Mouse (Mus musculus) T-helper 17 cell (primary cell): Measurements from ENCODE around the gene Hmgxb4.

ENCODE experiments used
- in situ Hi-C, 2 experiments: fragments of 300-600 bp; cut with MboI, MseI; formaldehyde crosslinking; loops; 1 replicate in 1 of 2; 2 replicates in 1 of 2; pipeline ENCODE4 v1.15.1; 2025; ENCODE audit warnings: high pct_unique_total_duplicates in 2 of 2

Hmgxb4 gene

GRCm38 (mm10) chr8:75018274-75018972, 25.3 kb downstream of the Hmgxb4 start:
- in situ Hi-C loops, result no loop called here

DNA sequence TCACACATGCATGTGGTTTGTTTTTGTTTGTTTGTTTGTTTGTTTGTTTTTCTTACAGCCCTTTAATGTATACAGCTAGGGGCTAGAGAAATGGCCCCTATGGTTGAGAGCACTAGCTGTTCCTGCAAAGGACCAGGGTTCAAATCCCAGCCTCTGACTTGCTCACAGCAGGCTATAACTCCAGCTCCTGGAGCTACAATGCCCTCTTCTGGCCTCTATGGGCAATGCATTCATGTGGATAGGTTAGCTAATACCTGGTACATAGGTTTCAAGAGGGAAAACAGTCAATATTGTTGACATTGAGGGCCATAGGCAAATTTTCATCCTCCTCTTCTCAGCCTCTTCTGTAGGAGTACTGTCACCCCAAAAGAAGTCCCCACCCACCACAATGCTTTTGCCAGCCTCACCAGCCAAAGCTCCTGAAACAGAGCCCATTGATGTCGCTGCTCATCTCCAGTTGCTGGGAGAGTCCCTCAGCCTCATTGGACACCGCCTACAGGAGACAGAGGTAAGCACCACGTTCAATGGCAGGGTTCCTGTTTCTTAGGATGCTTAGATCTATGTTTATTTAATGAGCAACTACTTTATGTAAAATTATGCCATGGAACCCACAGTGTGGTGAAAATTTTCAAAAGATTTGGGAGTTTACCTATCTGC, 30.6 kb downstream of the Hmgxb4 start:
- in situ Hi-C loops, result no loop called here

DNA sequence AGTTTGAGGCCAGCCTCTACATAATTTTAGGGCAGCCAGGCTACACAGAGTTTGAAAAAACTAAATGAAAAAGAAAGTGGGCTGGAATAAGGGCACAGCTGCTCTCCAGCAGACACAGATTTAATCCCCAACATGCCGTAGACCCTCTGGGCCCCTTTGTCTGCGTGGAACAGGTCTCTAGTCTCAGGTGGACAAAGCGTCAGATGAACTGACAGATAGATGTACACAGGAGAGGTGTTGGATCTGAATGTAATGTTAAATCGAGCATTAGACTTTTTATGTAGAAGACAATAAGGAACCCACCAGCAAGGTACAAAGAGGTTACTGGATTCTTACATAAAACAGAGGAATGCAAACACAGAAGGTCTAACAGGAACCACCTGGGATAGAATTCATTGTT, 32.7 kb downstream of the Hmgxb4 start:
- in situ Hi-C loops, result no loop called here

DNA sequence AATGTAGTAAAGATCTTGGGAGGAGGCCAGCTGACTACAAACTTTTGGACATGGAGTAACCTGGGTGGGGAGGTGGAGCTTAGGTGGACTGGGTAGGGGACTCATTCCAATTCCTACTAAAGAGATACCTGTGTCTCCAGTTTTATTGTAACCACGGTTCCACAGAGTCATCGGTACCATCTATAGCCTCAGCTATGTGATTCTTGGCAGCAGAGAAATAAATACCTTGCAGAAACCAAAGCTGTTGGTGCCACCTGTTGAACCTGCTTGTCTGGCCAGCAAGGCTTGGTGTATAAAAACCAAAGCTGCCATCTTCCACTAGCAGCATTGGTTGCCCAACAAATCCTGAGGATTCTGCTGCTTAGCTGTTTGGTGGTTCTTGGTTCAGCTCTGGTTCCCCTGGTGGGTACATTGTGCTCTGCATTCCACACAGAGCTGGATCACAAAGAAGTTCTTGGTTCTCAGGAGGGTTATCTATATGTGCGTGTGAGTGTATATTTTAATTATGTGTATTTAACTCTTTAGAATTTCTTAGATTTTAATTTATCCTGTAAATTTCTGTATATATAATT, 37.4 kb downstream of the Hmgxb4 start:
- in situ Hi-C loops, result loop anchor here in 1 of 2 experiments (5.0 kb wide), 1 partner anchor 38 kb away; the partner anchor contains the start of gene Hmgxb4

DNA sequence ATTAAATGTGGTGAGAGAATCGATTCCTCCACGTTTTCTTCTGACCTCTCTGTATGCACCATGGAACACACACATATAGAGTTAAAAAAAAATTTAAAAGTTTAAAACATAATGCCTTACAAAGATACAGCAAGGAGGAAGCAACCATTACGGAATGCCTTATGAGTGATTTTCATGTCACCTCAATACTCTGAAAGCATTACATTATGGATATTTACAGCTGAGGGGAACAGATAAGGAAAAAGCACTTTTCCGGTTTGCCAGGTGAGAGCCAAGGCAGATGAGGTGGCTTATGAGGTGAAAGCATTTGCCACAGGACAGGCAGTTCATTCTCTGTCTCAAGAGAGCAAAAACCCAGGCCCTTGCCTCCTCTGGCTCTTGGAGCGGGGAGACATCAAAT, 39.8 kb downstream of the Hmgxb4 start:
- in situ Hi-C loops, result loop anchor here in 1 of 2 experiments (5.0 kb wide), 1 partner anchor 41 kb away; the partner anchor contains the start of gene Hmgxb4

- in situ Hi-C loops, result loop anchor here in 1 of 2 experiments (5.0 kb wide), 1 partner anchor 41 kb away; the partner anchor contains the start of gene Hmgxb4
Observed at GRCm38 (mm10) chr8:75033511-75034243, 40.5 kb downstream of the Hmgxb4 start, which contains the start of gene Tom1. TSS of gene Tom1 (plus strand) at chr8:75033705.

GRCm38 (mm10) chr8:75034285-75034684, 41.1 kb downstream of the Hmgxb4 start:
- in situ Hi-C loops, result loop anchor here in 1 of 2 experiments (5.0 kb wide), 1 partner anchor 42 kb away; the partner anchor contains the start of gene Hmgxb4

DNA sequence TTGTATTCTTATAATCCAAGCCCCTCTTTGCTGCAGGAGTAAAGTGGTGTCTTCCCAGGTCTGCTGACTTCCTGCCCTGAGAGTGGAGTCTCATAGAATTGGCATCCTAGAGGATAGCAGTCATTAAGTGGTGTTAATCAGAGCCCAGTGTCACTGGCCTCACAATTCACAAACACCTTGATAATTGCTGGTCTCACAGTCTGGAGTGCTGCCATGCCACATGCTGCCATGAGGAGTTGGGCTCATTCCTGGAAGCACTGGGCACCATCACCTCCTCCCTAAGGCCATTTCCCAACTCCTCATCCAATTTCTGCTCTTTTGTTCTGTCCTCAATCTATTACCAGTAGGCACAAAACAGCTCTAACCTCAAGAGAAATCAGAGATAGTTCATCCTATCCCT, 42.5 kb downstream of the Hmgxb4 start:
- in situ Hi-C loops, result no loop called here

DNA sequence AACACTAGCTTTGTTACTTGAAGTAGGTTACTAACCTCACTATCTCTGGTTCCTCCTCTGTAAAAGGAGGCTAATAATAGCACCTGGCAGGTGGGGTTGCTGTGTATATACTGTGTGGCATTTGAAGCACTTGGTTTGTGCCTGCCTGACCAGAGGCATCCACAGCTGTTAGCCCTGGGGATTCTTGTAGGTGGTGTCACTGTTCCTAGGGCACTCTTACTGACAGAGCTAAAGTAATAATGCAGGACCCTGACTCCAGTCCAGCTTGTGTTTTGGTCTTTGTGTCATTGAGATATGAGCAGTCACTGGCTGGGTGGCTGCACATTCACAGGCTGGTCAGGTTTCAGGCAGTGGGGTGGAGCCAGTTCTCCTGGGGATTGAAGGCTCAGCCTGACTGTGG, 45.3 kb downstream of the Hmgxb4 start:
- in situ Hi-C loops, result no loop called here

DNA sequence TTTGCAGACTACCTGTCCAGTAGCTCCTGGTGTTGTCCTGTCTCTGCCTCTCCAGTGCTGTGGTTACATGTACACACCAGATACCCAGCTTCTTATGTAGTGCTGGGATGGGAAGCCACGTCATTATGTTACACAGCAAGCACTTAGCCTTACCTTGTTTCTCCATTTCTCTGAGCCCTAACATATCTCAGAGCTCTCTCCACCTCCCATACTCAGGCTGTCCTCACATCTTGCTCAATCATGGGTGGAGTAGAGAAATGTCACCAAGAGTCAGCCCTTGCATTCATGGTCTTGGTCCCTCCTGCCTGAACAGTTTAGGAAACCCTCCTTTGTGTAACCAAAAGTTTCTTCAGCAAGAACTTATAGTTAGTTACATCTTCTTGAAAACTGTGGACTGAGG, 46.6 kb downstream of the Hmgxb4 start:
- in situ Hi-C loops, result loop anchor here in 1 of 2 experiments (5.0 kb wide), 1 partner anchor 58 kb away; no protein-coding TSS in a partner anchor

DNA sequence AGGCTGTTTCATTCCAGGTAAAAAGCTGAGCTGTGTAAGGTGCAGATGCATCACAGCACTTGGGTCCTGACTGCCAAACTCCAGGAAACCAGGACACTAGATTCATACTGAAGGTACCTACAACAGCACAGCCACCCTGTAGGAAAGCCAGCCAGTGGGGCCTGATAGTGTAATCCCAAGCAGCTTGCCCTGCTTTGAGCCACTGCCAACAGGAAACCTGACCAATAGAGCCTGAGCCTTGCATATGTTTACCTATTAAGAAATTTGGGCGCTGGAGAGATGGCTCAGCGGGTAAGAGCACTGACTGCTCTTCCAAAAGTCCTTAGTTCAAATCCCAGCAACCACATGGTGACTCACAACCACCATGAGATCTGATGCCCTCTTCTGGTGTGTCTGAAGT, 49.0 kb downstream of the Hmgxb4 start:
- in situ Hi-C loops, result loop anchor here in 1 of 2 experiments (5.0 kb wide), 1 partner anchor 55 kb away; no protein-coding TSS in a partner anchor

DNA sequence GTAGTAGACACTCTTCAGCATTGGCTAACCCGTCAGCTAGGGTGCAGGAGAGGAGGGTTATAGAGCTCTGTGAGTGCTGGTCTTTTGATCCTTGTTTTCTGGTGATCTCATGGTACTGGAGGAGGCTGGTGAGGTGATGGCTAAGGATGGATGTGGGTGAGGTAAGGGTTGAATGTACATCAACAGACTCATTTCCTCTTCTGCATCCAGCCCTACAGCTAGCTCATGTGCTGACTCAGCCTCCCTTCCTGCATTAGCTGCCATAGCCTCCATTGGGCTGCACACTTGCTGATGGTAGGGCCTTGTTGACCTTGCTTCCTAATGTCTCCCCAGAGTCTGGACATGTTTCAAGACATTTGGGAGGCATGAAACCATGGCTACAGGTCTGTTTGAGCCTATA, 49.8 kb downstream of the Hmgxb4 start:
- in situ Hi-C loops, result loop anchor here in 1 of 2 experiments (5.0 kb wide), 1 partner anchor 54 kb away; no protein-coding TSS in a partner anchor

GRCm38 (mm10) chr8:75046303-75046702, 53.1 kb downstream of the Hmgxb4 start:
- in situ Hi-C loops, result no loop called here

- in situ Hi-C loops, result no loop called here
Observed at GRCm38 (mm10) chr8:75047784-75048183, 54.6 kb downstream of the Hmgxb4 start.

- in situ Hi-C loops, result loop anchor here in 1 of 2 experiments (25.0 kb wide), 1 partner anchor 609 kb away; no protein-coding TSS in a partner anchor
Observed at GRCm38 (mm10) chr8:75053342-75053741, 60.2 kb downstream of the Hmgxb4 start.

GRCm38 (mm10) chr8:75055673-75056072, 62.5 kb downstream of the Hmgxb4 start:
- in situ Hi-C loops, result loop anchor here in 1 of 2 experiments (25.0 kb wide), 1 partner anchor 607 kb away; no protein-coding TSS in a partner anchor

DNA sequence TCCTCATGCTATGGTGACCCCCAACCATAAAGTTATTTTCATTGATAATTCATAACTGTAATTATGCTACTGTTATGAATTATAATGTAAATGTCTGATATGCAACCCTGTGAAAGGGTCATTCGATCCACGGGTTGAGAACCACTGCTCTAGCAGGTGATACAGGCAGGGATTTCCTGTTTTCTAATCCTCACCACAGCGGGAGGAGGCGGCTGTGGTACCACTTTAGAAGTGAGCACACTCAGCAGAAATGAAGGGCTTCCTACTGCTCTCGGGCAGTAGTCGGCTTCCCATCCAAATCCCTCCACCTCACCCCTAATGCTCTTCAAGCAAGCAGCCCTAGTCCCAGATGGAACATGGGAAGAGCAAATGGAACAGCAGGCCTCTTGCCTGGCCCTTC, 66.9 kb downstream of the Hmgxb4 start:
- in situ Hi-C loops, result loop anchor here in 1 of 2 experiments (25.0 kb wide), 1 partner anchor 602 kb away; no protein-coding TSS in a partner anchor

GRCm38 (mm10) chr8:75060815-75061214, 67.7 kb downstream of the Hmgxb4 start:
- in situ Hi-C loops, result loop anchor here in 1 of 2 experiments (25.0 kb wide), 1 partner anchor 601 kb away; no protein-coding TSS in a partner anchor

- in situ Hi-C loops, result loop anchor here in 1 of 2 experiments (25.0 kb wide), 1 partner anchor 599 kb away; no protein-coding TSS in a partner anchor
Observed at GRCm38 (mm10) chr8:75063290-75063689, 70.1 kb downstream of the Hmgxb4 start.

- in situ Hi-C loops, result loop anchor here in 1 of 2 experiments (25.0 kb wide), 1 partner anchor 598 kb away; no protein-coding TSS in a partner anchor
Observed at GRCm38 (mm10) chr8:75064790-75065189, 71.6 kb downstream of the Hmgxb4 start.

DNA sequence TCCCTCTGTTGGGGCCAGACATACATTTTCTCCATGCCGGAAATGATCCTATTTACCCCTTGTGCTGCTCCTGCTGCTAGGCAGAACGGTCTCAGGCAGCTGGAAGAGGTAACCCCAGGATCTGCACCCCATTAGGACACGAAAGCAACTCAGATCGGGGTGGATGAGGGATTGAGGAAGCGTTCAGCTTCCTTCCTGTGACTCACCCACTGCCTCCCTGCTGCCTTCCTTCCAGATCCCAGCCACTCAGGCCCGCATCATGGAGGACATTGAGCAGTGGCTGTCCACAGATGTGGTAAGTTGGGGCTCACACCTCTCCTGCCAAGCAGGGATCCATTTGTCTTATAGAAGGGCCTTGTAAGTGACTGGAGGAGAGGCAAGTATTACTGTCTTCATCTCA, 74.1 kb downstream of the Hmgxb4 start:
- in situ Hi-C loops, result loop anchor here in 1 of 2 experiments (25.0 kb wide), 1 partner anchor 595 kb away; no protein-coding TSS in a partner anchor
